Mouse (Mus musculus): Measurements from ENCODE around the gene Plch2.

DNA sequence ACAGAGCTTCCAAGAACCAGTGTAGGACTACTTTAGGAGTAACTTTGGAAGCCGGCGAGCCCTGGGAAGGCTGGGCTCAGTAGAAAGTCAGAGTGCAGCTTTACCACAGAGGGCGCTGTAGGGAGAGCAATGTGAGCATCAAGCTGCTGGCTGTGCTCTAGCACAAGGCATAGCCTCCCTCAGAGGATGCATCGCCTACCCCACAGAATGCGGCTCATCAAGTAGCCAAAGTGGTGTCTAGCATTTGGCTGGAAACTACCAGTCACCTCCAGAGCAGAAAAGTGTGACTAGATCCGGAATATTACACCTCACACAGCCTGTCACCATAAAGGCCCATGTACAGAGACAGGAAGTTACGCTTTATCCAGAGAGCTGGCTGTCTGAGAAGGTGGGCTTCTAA is 120.8 kb downstream of the Plch2 start:
- TF ChIP-seq CTCF (IDR thresholded peaks at IDR 0.05; ENCODE audit: extremely low read depth, insufficient read depth, low read length) (no peak), POLR2A (IDR thresholded peaks at IDR 0.05; ENCODE audit: extremely low read depth, insufficient read depth, low read length) (no peak)
